Mouse (Mus musculus) erythroblast, embryonic 14.5 days (primary cell): Measurements from ENCODE around the gene Swap70.

Experiments
- GATA1 ChIP-seq: IDR thresholded peaks from 2 replicates; pipeline ENCODE4 v1.6.1; 2012; ENCODE audit warnings: low read length, inconsistent platforms, mixed read lengths
- TAL1 ChIP-seq: IDR thresholded peaks from 3 replicates; pipeline ENCODE4 v1.6.1; 2012; ENCODE audit warnings: low read length, inconsistent platforms, mixed read lengths

DNA sequence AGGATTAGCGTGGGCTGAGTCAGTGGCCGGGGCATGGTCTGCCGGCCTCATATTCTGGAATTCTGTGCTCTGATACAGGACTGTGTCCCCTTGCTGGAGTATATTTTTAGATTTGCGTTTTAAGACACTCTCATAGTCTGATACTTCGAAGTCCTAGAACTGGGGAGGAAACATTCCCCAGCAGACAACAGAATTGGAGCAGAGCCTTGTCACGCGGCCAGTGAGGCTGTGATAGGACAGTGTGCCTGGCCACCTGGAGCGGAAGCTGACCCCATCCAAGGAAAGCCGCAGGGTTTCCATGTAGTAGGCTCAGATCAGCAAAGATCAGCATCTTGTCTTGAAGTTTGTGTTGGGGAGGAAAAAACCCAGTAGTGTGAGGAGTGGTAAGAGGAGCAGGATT is 23.6 kb downstream of the Swap70 start:
- no peak for TF ChIP-seq TAL1
- TF ChIP-seq GATA1: no peak
